Mouse (Mus musculus): ENCODE measurements around the gene Adra2b. TPM values are rescaled to one million over a fixed set of nuclear protein-coding genes. Genes with fewer than 3 reads are reported as not detected.

Adra2b gene
- polyA plus RNA-seq (2012; rRNA removed): 0.21 and 0.33 TPM in 2 replicates
- polyA plus RNA-seq (2014; fragmentation: Nextera tagmentation; extraction: Ambion mirVana): 0.48 and 0.52 TPM in 2 replicates

DNA sequence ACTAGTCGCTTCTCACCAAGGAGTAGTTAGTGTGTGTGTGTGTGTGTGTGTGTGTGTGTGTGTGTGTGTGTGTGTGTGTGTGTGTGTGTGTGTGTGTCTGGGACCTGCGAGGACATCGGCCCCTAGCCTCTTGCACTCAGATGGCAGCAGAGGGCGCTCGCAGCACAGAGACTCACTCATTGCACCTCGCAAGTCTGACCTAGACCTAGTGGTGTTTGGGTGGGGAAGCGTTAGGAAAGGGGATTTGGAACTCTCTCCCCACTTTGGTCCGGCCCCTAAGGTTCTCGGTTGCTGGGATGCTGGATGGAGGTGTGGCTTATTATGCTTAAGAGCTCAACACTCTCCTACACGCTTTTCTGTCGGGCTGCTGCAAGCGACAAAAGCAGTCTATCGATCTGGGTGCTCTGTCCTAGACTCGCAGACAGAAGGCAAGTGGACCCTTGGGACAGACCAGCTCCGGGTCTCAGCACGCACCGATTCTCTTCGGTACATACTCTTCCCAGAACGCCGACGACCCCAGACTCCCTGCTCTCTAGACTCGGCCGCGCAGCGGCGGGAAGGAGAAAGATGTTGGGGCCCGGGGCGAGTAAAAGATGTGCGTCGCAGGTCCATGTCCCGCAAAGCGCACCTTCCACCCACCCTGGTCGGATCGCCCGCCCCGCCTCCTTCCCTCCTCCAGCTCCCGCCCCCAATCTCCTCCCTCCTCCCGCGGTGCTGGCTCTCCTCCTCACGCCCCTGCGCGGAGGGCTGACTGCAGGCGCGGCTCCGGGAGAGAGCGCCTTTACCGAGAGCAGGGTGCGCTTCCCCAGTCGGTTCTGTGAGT is at the start of gene Adra2b:
TSS of gene Adra2b (plus strand) at position 750 of the 823 bp plus-strand sequence.
- TF ChIP-seq POLR2A (IDR thresholded peaks at IDR 0.05; ENCODE audit: borderline replicate concordance, extremely low read depth, insufficient read depth, insufficient read length): no peak

DNA sequence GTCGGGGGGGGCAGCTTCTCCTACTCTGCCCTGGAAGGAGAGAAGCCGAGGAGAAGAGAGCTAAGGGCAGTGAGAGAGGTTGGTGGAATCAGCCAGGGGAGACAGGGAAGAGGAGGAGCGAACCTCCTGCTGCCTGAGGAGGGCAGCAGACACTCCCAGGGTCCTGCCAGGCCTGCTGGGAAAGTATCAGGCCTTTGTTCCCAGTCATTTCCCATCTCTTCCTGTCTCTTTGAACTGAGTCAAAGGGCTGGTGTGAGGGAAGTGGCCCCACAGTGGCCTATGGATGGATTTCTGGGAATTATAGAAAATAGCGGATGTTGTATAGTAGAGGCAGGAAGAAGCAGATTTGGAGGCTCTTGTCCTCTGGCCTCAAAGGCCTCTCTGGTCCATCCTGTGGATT is 49.1 kb upstream of the Adra2b start:
- TF ChIP-seq POLR2A (IDR thresholded peaks at IDR 0.05; ENCODE audit: borderline replicate concordance, extremely low read depth, insufficient read depth, insufficient read length): no peak
- H3K36me3 ChIP-seq (ENCODE audit: control insufficient read depth, insufficient read depth, low read length): no peaks in the 10 kb centered on the region
- 61% methylated on average over 4 of the region's 4 CpGs for WGBS

More for the DNA sequence above, at the start of gene Adra2b:
- WGBS: under 1% methylated on average over 42 of the region's 49 CpGs
- Histone ChIP-seq H3K9ac (ENCODE audit: low read depth, low read length, severe bottlenecking) (peak within 1 kb of the TSS; percentile 38), H3K4me2 (replicated peaks; ENCODE audit: low read depth, low read length, severe bottlenecking) (peak within 1 kb of the TSS; percentile 81), H3K4me1 (ENCODE audit: control insufficient read depth, insufficient read depth, low read length) (peaks cover 7% of the 10 kb centered on the region; the same call in 1 of the 2 replicates), H3K9me3 (ENCODE audit: control insufficient read depth, low read length) (no peaks in the 10 kb centered on the region), H3K27ac (replicated peaks; ENCODE audit: low read depth, low read length) (no peak within 1 kb of the TSS), H3K4me3 (replicated peaks; ENCODE audit: low read length) (peak within 1 kb of the TSS; percentile 42), H3K27me3 (ENCODE audit: control insufficient read depth, insufficient read depth, low read length) (peaks cover 55% of the 10 kb centered on the region), H3K36me3 (ENCODE audit: control insufficient read depth, insufficient read depth, low read length) (no peaks in the 10 kb centered on the region)
- DNase-seq (ENCODE audit: low spot score) (peak; percentile 77), ATAC-seq (ENCODE audit: low FRiP score, low read depth) (peak; percentile 83)

DNA sequence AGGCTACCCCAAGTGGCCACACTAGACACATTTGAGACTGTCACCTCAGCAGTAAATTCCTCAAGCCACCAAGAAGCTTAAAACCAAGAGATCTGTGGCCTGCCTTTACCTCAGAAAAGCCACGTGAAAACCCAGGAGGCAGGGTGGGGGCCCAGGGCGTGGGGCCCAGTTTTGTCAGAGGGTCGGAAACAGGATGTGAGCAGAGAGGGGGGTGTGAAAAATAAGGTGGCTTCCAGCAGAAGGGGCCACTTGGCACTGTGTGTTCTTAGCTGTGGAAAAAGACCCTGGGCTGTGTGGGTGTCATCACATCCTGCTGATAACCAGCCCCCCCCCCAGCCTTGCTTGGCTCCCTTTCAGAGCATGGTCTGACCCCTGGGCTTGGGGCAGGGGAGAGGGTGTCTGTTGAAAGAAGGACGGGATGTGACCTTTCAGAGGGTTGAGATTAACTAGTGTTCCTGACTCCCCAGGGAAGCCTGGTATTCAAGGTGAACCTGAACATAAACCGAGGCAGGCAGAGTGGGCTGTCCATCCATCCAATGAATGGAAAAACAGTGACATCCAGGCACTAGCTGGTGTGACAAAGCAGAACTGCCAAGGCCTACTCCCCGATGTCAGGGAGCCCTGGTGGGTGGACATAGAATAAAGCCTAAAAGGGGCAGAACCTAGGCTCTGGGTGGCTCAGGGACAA is 48.4 kb upstream of the Adra2b start:
- no peak for ATAC-seq (ENCODE audit: low FRiP score, low read depth)
- WGBS: 72% methylated on average over 6 of the region's 6 CpGs
- Histone ChIP-seq H3K9me3 (ENCODE audit: control insufficient read depth, low read length) (no peaks in the 10 kb centered on the region), H3K4me3 (replicated peaks; ENCODE audit: low read length) (no peak overlapping the region), H3K4me1 (ENCODE audit: control insufficient read depth, insufficient read depth, low read length) (no peaks in the 10 kb centered on the region), H3K36me3 (ENCODE audit: control insufficient read depth, insufficient read depth, low read length) (no peaks in the 10 kb centered on the region), H3K27me3 (ENCODE audit: control insufficient read depth, insufficient read depth, low read length) (no peaks in the 10 kb centered on the region), H3K4me2 (replicated peaks; ENCODE audit: low read depth, low read length, severe bottlenecking) (no peak overlapping the region), H3K27ac (replicated peaks; ENCODE audit: low read depth, low read length) (no peak overlapping the region), H3K9ac (ENCODE audit: low read depth, low read length, severe bottlenecking) (no peak overlapping the region)
- no peak for TF ChIP-seq POLR2A (IDR thresholded peaks at IDR 0.05; ENCODE audit: borderline replicate concordance, extremely low read depth, insufficient read depth, insufficient read length)
- no peak for DNase-seq (ENCODE audit: low spot score)

More for the DNA sequence above, 49.1 kb upstream of the Adra2b start:
- H3K4me3 ChIP-seq (replicated peaks; ENCODE audit: low read length): no peak overlapping the region
- H3K4me1 ChIP-seq (ENCODE audit: control insufficient read depth, insufficient read depth, low read length): no peaks in the 10 kb centered on the region
- ATAC-seq (ENCODE audit: low FRiP score, low read depth) (no peak), DNase-seq (ENCODE audit: low spot score) (no peak)
- H3K27me3 ChIP-seq (ENCODE audit: control insufficient read depth, insufficient read depth, low read length): no peaks in the 10 kb centered on the region
- no peak overlapping the region for H3K9ac ChIP-seq (ENCODE audit: low read depth, low read length, severe bottlenecking)
- no peaks in the 10 kb centered on the region for H3K9me3 ChIP-seq (ENCODE audit: control insufficient read depth, low read length)
- H3K4me2 ChIP-seq (replicated peaks; ENCODE audit: low read depth, low read length, severe bottlenecking): no peak overlapping the region
- no peak overlapping the region for H3K27ac ChIP-seq (replicated peaks; ENCODE audit: low read depth, low read length)

DNA sequence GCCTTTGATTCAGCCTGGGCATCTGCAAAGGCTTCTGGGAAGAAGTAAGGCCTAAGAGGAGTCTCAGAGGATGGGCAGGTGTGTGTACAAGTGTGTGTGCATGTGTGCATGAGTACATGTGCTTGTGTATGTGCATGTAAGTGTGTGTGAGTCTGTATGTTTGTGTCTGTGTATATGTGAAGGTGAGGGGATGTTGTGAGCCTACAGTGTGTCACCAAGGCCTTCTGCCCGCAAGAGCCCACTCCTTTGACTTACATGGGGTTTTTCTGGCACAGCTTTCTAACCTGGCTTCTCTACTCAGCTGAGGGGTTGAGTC is 47.9 kb upstream of the Adra2b start:
- no peak for TF ChIP-seq POLR2A (IDR thresholded peaks at IDR 0.05; ENCODE audit: borderline replicate concordance, extremely low read depth, insufficient read depth, insufficient read length)
- no peaks in the 10 kb centered on the region for H3K27me3 ChIP-seq (ENCODE audit: control insufficient read depth, insufficient read depth, low read length)
- H3K9me3 ChIP-seq (ENCODE audit: control insufficient read depth, low read length): no peaks in the 10 kb centered on the region
- no peaks in the 10 kb centered on the region for H3K36me3 ChIP-seq (ENCODE audit: control insufficient read depth, insufficient read depth, low read length)
- H3K9ac ChIP-seq (ENCODE audit: low read depth, low read length, severe bottlenecking): no peak overlapping the region
- no peak overlapping the region for H3K27ac ChIP-seq (replicated peaks; ENCODE audit: low read depth, low read length)
- no peak for DNase-seq (ENCODE audit: low spot score)
- H3K4me3 ChIP-seq (replicated peaks; ENCODE audit: low read length): no peak overlapping the region
- 91% methylated on average over 1 of the region's 1 CpGs for WGBS
- H3K4me2 ChIP-seq (replicated peaks; ENCODE audit: low read depth, low read length, severe bottlenecking): no peak overlapping the region
- no peaks in the 10 kb centered on the region for H3K4me1 ChIP-seq (ENCODE audit: control insufficient read depth, insufficient read depth, low read length)
- no peak for ATAC-seq (ENCODE audit: low FRiP score, low read depth)

DNA sequence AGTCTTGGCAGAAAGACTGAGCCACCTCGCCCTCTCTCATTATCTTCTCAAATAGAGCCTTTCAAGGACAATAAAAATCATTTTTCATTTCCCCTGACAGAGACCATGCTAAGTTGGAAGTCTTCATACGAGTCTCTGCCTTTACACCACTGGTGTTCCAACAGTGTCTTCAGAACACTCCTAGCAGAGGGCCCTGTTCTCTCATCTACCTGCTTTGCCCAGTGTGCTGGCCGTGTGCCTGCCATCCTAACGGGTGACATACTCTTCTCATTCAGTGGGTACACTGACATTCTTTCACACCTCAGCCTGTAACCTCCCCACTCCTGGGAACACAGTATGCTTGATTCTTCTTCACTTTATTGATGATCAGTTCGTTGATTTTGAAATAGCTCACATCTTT is 46.6 kb upstream of the Adra2b start:
- H3K9ac ChIP-seq (ENCODE audit: low read depth, low read length, severe bottlenecking): no peak overlapping the region
- H3K9me3 ChIP-seq (ENCODE audit: control insufficient read depth, low read length): no peaks in the 10 kb centered on the region
- ATAC-seq (ENCODE audit: low FRiP score, low read depth): no peak
- 71% methylated on average over 5 of the region's 5 CpGs for WGBS
- no peaks in the 10 kb centered on the region for H3K27me3 ChIP-seq (ENCODE audit: control insufficient read depth, insufficient read depth, low read length)
- no peaks in the 10 kb centered on the region for H3K36me3 ChIP-seq (ENCODE audit: control insufficient read depth, insufficient read depth, low read length)
- no peaks in the 10 kb centered on the region for H3K4me1 ChIP-seq (ENCODE audit: control insufficient read depth, insufficient read depth, low read length)
- DNase-seq (ENCODE audit: low spot score): no peak
- H3K4me3 ChIP-seq (replicated peaks; ENCODE audit: low read length): no peak overlapping the region
- no peak overlapping the region for H3K4me2 ChIP-seq (replicated peaks; ENCODE audit: low read depth, low read length, severe bottlenecking)
- no peak for TF ChIP-seq POLR2A (IDR thresholded peaks at IDR 0.05; ENCODE audit: borderline replicate concordance, extremely low read depth, insufficient read depth, insufficient read length)
- H3K27ac ChIP-seq (replicated peaks; ENCODE audit: low read depth, low read length): no peak overlapping the region
